Mouse (Mus musculus) G1E (cell line): ENCODE measurements around the gene Hmox2.

Source experiments
- CTCF ChIP-seq: IDR thresholded peaks from 2 replicates; pipeline ENCODE4 v1.5.1; 2012; ENCODE audit warnings: low read depth, low read length, inconsistent platforms, mixed read lengths
- GATA1 ChIP-seq: IDR thresholded peaks from 2 replicates; pipeline ENCODE4 v1.6.1; 2012; ENCODE audit warnings: borderline replicate concordance, low read length, inconsistent platforms, mixed read lengths
- GATA2 ChIP-seq: IDR thresholded peaks from 2 replicates; pipeline ENCODE4 v1.6.1; 2012; ENCODE audit warnings: low read depth, low read length, inconsistent platforms, borderline replicate concordance

DNA sequence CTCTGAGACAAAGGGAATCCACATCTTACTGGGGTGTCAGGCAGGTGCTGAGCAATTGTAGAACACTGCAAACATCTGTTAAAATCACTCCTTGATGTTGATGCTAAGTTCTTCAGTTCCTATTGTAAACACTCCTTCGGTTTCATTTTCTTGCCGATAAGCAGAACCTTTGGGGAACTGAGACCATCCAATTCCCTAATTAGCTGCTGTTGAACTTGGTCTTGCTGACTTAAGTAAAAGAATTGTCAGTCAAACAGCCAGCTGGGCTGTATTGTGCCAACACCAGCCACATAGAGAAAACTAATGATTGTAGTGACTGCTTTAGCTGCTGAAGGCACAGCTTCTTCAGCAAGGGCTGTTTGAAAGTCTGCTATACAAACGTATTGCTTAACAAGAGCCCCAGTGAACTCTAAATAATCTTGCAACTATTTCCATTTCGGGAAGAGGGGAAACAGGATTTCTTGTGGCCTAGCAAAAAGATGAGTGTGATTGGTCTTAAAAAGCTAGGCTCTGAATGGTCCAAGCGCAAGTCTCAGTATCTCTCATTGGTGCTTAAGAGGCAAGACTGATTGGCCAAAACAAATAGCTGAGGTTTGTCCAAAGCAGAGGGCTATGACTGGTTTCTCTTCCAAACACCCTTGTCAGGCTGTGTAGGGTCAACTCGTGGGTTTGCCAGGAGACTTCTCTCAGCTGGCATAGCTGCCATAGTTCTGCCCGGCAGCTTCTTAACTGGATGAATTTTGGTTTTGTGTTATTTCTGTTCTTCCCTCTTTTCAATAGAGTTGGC is 3.8 kb upstream of the Hmox2 start:
- TF ChIP-seq CTCF (no peak), GATA2 (no peak), GATA1 (no peak)
